Mouse (Mus musculus) T-cell, adult 2 months (primary cell): ENCODE data around the gene 1700008O03Rik.

Experiments used
- DNase-seq: peaks from one replicate; pipeline ENCODE4 v3.0.0; 2022; ENCODE audit warnings: low spot score

The 1700008O03Rik gene

GRCm38 (mm10) chr7:44375793-44376192 is 9.8 kb downstream of the 1700008O03Rik start:
- DNase-seq: no peak

GRCm38 (mm10) chr7:44375207-44375606 is 10.4 kb downstream of the 1700008O03Rik start:
- DNase-seq: no peak

DNA sequence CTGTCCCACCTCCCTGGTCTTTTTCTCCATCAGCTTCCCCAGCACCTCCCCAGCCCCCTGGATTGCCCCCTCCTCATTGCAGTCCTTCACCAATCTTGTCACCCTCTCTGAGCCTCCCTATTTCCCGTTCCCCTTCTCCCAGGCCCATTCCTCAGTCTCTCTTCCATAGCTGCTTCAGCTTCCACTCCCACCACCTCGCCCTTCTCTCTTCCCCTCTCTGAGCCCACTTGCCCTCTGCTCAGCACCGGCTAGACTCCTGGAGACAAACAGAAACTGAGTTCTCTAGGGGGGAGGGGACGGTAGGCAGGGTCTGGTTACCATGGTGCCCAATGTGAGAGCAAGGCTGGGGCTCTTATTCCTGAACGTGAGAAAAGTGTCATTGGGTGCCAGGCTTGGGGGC is 10.9 kb downstream of the 1700008O03Rik start:
- no peak for DNase-seq

- DNase-seq: peak; percentile 83
These were observed 11.5 kb downstream of the 1700008O03Rik start for GRCm38 (mm10) chr7:44373889-44374652.

- no peak for DNase-seq
These were observed 12.2 kb downstream of the 1700008O03Rik start for GRCm38 (mm10) chr7:44373460-44373859.

- no peak for DNase-seq
These were observed 12.9 kb downstream of the 1700008O03Rik start for GRCm38 (mm10) chr7:44372678-44373077.

DNA sequence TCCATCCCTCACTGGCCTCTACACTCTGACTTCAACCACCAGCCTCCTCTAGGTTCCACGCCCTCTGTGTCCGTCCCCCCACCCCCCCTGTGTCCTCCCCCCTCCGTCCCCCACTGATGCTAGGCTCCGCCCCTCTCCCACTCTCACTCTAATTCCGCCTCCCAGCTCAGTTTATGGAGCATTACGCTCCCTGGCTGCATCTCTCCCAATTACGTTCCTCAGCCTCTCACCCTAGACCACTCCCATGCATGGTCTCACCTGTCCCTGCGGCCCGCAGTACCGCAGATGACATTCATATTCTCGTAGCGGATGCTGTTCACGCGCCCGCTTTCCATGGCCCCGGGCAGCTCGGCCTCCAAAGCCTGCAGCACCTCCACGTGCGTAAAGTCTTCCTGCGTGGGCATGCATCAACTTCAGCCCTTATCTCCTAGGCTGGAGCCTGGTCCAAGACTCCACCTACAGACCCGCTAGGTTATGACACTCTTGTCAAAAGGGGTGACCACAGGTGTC is 24.8 kb downstream of the 1700008O03Rik start:
- no peak for DNase-seq

DNA sequence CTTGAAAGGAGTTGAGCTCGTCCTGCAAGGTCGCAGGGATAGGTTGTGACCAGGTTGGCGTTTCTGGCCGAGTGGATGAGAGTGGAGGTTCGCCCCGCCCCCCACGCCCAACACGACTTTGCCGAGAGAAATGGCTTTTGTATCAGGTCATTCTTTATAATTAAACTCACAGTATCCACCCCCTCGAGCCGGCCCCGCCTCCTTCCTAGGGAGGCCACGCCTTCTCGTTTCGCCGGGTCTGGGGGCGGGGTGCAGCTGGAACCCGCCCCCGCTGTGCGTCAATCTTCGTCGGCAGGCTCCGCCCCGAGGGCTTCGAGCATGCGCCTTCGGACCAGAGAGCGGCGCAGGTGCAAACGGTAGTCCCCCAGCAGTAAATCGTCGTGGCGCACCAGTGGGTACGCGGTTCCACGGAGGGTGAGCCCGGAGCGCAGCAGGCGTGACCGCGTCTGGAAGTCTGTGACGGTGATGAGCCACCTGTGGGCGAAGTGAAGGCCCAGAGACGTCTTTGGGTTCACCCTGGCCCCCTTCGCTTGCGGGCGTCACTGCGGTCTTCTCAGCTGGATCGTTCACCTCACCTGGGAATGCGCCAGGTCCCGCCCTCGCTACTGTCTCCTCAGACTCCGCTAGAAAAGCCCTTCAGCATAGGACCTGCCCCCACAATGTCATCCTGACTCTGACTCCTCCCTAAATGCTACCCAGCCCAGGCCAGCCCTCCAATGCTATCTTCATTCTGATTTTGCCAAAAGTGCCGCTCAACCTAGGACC is 25.5 kb downstream of the 1700008O03Rik start:
- peak; percentile 89 for DNase-seq

- DNase-seq: no peak
These were observed 26.6 kb downstream of the 1700008O03Rik start for GRCm38 (mm10) chr7:44358886-44359654.

- no peak for DNase-seq
These were observed 27.6 kb downstream of the 1700008O03Rik start for GRCm38 (mm10) chr7:44358012-44358411.

DNA sequence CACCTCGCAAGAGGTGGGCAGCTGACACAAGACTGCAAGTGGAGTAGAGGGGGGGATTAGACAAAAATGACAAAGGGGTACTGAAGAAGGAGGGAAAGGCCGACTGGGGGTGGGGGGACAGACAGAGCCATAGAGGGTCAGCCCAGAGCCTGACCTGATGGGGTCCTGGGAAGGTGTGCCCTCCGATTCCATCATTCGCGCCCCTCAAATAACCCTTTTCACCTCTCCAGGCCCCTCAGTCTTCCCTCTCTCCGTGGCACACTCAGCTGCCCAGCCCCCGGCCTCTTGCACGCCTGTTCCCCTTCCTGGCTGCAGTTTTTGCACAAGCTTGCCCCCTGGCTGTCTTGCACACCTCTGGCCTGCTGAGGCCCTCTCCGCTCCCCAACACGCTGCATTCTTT is 28.1 kb downstream of the 1700008O03Rik start:
- DNase-seq: no peak

DNA sequence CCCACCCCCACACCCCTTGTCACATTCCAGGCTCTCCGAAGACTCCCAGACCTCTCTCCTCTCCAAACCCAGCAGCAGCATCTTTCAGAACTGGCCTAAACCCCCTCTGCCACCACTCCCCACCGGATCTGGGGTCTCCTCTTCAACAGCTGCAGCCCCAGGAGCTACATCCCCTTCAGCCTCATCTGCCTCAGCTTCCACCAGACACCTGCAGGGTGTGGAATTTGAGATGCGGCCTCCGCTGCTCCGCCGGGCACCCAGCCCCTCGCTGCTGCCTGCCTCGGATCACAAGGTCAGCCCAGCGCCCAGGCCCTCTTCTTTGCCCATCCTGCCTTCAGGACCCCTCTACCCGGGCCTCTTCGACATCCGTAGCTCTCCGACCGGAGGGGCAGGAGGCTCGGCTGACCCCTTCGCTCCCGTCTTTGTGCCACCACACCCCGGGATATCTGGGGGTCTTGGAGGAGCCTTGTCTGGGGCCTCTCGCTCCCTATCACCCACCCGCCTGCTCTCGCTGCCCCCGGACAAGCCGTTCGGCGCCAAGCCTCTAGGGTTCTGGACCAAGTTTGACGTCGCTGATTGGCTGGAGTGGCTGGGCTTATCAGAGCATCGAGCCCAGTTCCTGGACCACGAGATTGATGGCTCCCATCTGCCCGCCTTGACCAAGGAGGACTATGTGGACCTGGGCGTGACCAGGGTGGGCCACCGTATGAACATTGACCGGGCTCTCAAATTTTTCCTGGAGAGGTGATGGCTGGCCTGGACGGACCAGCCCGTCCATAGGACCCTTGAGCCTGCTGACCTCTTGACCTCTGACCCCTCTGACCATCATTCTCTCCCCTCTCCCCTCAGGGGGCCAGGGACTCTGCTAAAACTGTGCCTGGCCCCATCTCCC is 28.8 kb downstream of the 1700008O03Rik start:
- no peak for DNase-seq

DNA sequence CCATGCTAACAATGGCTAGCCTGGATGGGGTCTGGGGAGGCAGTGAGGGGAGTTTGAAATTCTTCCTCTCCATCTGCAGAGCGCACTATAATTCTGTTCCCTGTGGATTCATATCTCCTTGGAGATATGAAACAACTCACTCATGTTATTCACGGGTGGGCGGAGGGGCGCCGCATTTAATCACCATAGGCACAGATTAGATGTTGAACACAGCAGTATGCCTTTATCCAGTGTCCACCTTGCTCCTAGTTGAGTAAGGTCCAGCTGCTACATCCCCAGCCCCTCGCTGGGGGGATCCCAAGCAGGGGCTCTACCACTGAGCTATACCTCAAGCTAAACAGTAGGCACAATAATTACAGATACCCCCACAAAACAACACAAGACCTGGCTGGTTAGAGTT is 30.2 kb downstream of the 1700008O03Rik start:
- DNase-seq: no peak

GRCm38 (mm10) chr7:44353601-44354340 is 31.8 kb downstream of the 1700008O03Rik start:
- no peak for DNase-seq

- no peak for DNase-seq
These were observed 32.6 kb downstream of the 1700008O03Rik start for GRCm38 (mm10) chr7:44352750-44353600.

- DNase-seq: no peak
These were observed 33.5 kb downstream of the 1700008O03Rik start for GRCm38 (mm10) chr7:44351881-44352749.

- peak; percentile 73 for DNase-seq
These were observed 34.5 kb downstream of the 1700008O03Rik start for GRCm38 (mm10) chr7:44350957-44351711.

DNA sequence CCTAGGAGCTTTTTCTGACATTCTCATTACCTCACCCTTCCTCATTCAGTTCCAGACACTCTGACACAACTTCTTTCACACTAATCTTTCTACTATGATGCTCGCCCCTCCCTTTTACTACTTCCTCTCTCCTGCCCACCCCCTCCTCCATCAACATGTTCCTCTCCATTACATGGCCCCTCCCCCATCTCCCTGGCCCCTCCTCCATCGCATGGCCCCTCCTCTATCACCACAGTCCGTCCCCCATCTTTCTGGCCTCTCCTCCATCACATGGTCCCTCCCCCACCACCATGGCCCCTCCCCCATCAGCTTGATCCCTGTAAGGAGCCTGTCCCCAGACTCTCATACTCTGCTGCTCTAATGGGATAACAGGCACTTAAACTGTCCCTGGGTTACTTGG is 36.6 kb downstream of the 1700008O03Rik start:
- DNase-seq: no peak
